Mouse (Mus musculus) forebrain, embryonic 14.5 days (tissue): ENCODE results near the gene Higd2a. TPM values are rescaled to one million over a fixed set of nuclear protein-coding genes. Genes with fewer than 3 reads are reported as not detected.
A peak's percentile ranks its signal among the peaks of the same experiment; 100 is the strongest.

Experiments
- ATAC-seq: fragments of 200-750 bp; cut with Nextera tagmentation; 2 replicates; pipeline ENCODE4 v1.8.0; 2017; ENCODE audit warnings: mild to moderate bottlenecking, moderate library complexity
- DNase-seq: peaks from one replicate; pipeline ENCODE4 v3.0.0-alpha.2; 2015; ENCODE audit warnings: low spot score
- H3K27ac ChIP-seq: fragments of 300-500 bp; sonication (generic); 2 replicates; pipeline ENCODE4 v1.5.1; 2014; ENCODE audit warnings: low read depth, mild to moderate bottlenecking, control low read depth, low read length, moderate library complexity
- H3K27me3 ChIP-seq: fragments of 300-500 bp; sonication (generic); replicated peaks from 2 replicates; pipeline ENCODE4 v1.6.1; 2014; ENCODE audit warnings: low read length, control low read depth, mixed read lengths; ENCODE audit not compliant: control insufficient read depth, insufficient read depth
- H3K36me3 ChIP-seq: fragments of 300-500 bp; sonication (generic); 2 replicates; pipeline ENCODE4 v1.6.1; 2014; ENCODE audit warnings: low read length, control low read depth; ENCODE audit not compliant: control insufficient read depth, insufficient read depth
- H3K4me1 ChIP-seq: fragments of 300-500 bp; sonication (generic); 2 replicates; pipeline ENCODE4 v1.6.1; 2014; ENCODE audit warnings: antibody characterized with exemption, low read length, control low read depth; ENCODE audit not compliant: control insufficient read depth, insufficient read depth
- H3K4me2 ChIP-seq: fragments of 300-500 bp; sonication (generic); 2 replicates; pipeline ENCODE4 v1.6.1; 2014; ENCODE audit warnings: mild to moderate bottlenecking, control low read depth, low read length
- H3K4me3 ChIP-seq: fragments of 300-500 bp; sonication (generic); 2 replicates; pipeline ENCODE4 v1.5.1; 2014; ENCODE audit warnings: low read depth, low read length, control low read depth
- H3K9ac ChIP-seq: fragments of 300-500 bp; sonication (generic); 2 replicates; pipeline ENCODE4 v1.6.1; 2014; ENCODE audit warnings: mild to moderate bottlenecking, low read length, control low read depth, moderate library complexity
- H3K9me3 ChIP-seq: fragments of 300-500 bp; sonication (generic); replicated peaks from 2 replicates; pipeline ENCODE4 v1.6.1; 2016; ENCODE audit warnings: low read length, control low read depth, mixed read lengths; ENCODE audit not compliant: control insufficient read depth
- WGBS: fragments of 180-500 bp; shearing (Covaris S2); extraction: QIAGEN DNeasy Blood & Tissue Kit; methylation state at CpG from one replicate; pipeline ENCODE4 v1.1.7; 2014; 5-methylcytosine and 5-hydroxymethylcytosine counted together
- polyA plus RNA-seq: library from polyadenylated mRNA; unstranded; fragments of >200 nt; fragmentation: Nextera tagmentation; extraction: Ambion mirVana; gene quantifications from 2 replicates; pipeline ENCODE4 v1.2.1, GENCODE M21; 2014

Gene Higd2a
- polyA plus RNA-seq, 1 experiment from 2014 or later: 245 TPM

DNA sequence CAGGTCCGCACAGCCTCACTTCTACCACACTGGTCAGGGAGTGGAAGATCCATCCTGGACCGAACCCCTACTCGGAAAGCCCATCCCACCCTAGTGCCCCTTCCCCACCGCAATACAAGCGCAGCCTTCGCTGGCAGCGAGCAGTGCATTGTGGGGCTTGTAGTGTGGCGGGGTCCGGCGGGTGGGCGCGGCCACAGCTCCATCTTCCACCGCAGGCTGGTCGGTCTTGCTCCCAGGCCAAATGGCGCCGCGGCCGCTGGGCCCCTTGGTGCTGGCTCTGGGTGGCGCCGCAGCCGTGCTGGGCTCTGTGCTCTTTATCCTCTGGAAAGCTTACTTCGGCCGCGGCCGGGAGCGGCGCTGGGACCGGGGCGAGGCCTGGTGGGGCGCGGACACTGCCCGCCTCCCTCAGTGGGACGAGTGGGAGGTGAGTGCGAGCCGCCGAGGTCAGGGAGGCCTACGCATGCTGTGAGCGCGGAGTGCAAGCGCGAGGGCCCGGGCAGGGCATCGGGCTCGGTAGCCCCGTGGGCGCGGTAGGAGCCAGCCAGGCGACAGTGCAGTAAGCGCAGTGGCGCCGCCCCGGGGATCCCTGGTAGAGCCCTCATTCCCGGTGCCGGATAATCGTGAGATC is 15.0 kb upstream of the Higd2a start, which contains the start of gene Arl10:
Gene Arl10 (plus strand): TSS at position 162 of the 628 bp plus-strand sequence.
- Histone ChIP-seq H3K9me3 (no peaks in the 10 kb centered on the region), H3K36me3 (peaks cover 21% of the 10 kb centered on the region), H3K27ac (peak within 1 kb of the TSS; percentile 62; the same call in 1 of the 2 replicates), H3K27me3 (no peaks in the 10 kb centered on the region), H3K9ac (peak within 1 kb of the TSS; percentile 93), H3K4me3 (peak within 1 kb of the TSS; percentile 98), H3K4me2 (peak within 1 kb of the TSS; percentile 90), H3K4me1 (peaks cover 13% of the 10 kb centered on the region)
- DNase-seq (peak; percentile 82), ATAC-seq (peak; percentile 96)
- under 1% methylated on average over 55 of the region's 55 CpGs for WGBS

GRCm38 (mm10) chr13:54575489-54575888 is 14.5 kb upstream of the Higd2a start:
- DNase-seq (no peak), ATAC-seq (peak; percentile 19; the same call in 1 of the 2 replicates)
- Histone ChIP-seq H3K4me1 (peaks cover 13% of the 10 kb centered on the region), H3K4me2 (peak overlapping the region; percentile 90), H3K9me3 (no peaks in the 10 kb centered on the region), H3K27ac (no peak overlapping the region), H3K27me3 (no peaks in the 10 kb centered on the region), H3K4me3 (peak overlapping the region; percentile 98), H3K9ac (peak overlapping the region; percentile 93), H3K36me3 (peaks cover 27% of the 10 kb centered on the region)
- 3% methylated on average over 19 of the region's 19 CpGs for WGBS

DNA sequence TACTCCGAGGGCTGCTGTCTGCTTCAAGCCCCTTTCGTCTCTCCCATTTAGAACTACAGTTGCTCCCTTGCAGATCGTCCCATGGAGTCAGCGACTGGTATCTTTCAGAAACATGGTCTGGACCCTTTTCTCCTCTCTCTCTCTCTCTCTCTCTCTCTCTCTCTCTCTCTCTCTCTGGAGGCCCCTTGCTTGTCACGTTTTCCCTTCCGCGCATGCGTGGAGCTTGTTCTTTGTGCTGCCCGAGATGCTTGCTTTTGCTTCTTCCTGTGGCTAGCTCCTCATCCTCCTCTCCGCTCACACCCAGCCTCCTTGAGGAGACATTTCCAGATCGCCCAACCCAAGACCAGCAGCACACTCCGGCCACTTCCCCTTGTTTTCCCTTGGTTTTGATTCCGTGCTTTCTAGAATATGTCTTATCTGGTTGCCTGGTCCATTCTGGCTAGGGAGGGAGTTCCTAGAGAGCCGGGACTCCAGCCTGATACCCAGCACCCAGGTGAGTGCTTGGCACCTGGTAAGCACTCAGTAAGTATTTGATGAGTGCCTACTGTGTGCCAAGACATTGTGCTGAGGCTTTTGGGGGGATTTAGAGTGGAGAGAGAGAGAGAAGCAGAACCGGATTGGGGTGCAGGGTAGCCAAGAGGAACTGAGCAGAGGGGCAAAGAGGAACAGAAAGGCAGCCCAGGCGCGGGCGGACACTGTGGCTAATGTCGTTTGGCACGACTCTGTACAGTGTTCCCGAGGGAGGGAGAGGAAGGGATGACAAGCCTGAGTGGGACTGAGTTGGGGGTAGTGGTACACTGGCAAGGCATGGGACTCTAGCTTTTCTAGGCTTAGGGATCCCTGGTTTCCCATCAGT is 12.1 kb upstream of the Higd2a start:
- Histone ChIP-seq H3K9me3 (no peaks in the 10 kb centered on the region), H3K27ac (no peak overlapping the region), H3K4me2 (no peak overlapping the region), H3K9ac (no peak overlapping the region), H3K4me1 (peaks cover 13% of the 10 kb centered on the region), H3K36me3 (peaks cover 50% of the 10 kb centered on the region), H3K27me3 (no peaks in the 10 kb centered on the region), H3K4me3 (no peak overlapping the region)
- 82% methylated on average over 21 of the region's 21 CpGs for WGBS
- no peak for ATAC-seq
- no peak for DNase-seq

- Histone ChIP-seq H3K4me1 (0 out of 2 replicates have a peak, but pooled peaks cover under 1% of the 10 kb centered on the region), H3K36me3 (peaks cover 85% of the 10 kb centered on the region), H3K4me3 (no peak overlapping the region), H3K9me3 (no peaks in the 10 kb centered on the region), H3K9ac (no peak overlapping the region), H3K27me3 (no peaks in the 10 kb centered on the region), H3K4me2 (no peak overlapping the region), H3K27ac (no peak overlapping the region)
- ATAC-seq: no peak
- DNase-seq: no peak
- WGBS: 81% methylated on average over 2 of the region's 2 CpGs
These were observed 8.6 kb upstream of the Higd2a start for GRCm38 (mm10) chr13:54581385-54581784.

GRCm38 (mm10) chr13:54582126-54582525 is 7.9 kb upstream of the Higd2a start:
- Histone ChIP-seq H3K4me1 (no peaks in the 10 kb centered on the region), H3K27me3 (no peaks in the 10 kb centered on the region), H3K4me3 (no peak overlapping the region), H3K4me2 (no peak overlapping the region), H3K36me3 (peaks cover 85% of the 10 kb centered on the region), H3K9ac (no peak overlapping the region), H3K27ac (peak overlapping the region; percentile 9; the same call in 1 of the 2 replicates), H3K9me3 (no peaks in the 10 kb centered on the region)
- 35% methylated on average over 10 of the region's 10 CpGs for WGBS
- ATAC-seq (no peak), DNase-seq (peak; percentile 43)

DNA sequence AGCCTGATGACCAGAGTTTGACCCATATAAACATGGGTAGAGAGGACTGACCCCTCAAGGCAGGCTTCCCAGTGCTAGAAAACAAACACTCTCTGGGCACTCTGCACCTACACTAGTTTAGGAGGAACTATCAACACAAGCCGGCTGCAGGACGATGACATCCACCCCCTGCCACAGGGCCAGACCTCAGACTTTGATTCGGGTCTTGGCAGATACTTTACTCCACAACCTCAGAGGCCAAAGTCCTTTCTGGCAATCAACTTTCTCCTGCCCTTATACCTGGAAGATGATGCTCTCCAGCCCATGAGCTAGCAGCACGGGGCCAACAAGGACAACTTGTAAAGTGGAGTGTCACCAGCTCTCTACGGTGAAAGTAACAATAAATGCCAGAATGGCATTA is 7.1 kb upstream of the Higd2a start:
- no peak overlapping the region for H3K9ac ChIP-seq
- no peak for ATAC-seq
- H3K36me3 ChIP-seq: peaks cover 91% of the 10 kb centered on the region
- H3K27me3 ChIP-seq: no peaks in the 10 kb centered on the region
- no peak for DNase-seq
- H3K4me2 ChIP-seq: no peak overlapping the region
- no peak overlapping the region for H3K4me3 ChIP-seq
- no peaks in the 10 kb centered on the region for H3K4me1 ChIP-seq
- no peak overlapping the region for H3K27ac ChIP-seq
- no peaks in the 10 kb centered on the region for H3K9me3 ChIP-seq
- WGBS: 94% methylated on average over 5 of the region's 5 CpGs

GRCm38 (mm10) chr13:54585831-54586230 is 4.2 kb upstream of the Higd2a start:
- ATAC-seq (no peak), DNase-seq (no peak)
- H3K4me1 ChIP-seq: peaks cover 3% of the 10 kb centered on the region; the same call in 1 of the 2 replicates
- 93% methylated on average over 11 of the region's 11 CpGs for WGBS
- no peak overlapping the region for H3K4me2 ChIP-seq
- no peak overlapping the region for H3K4me3 ChIP-seq
- H3K27ac ChIP-seq: no peak overlapping the region
- H3K36me3 ChIP-seq: peaks cover 68% of the 10 kb centered on the region
- H3K9me3 ChIP-seq: no peaks in the 10 kb centered on the region
- H3K27me3 ChIP-seq: no peaks in the 10 kb centered on the region
- H3K9ac ChIP-seq: no peak overlapping the region

- Histone ChIP-seq H3K4me1 (peaks cover 6% of the 10 kb centered on the region), H3K9ac (peak overlapping the region; percentile 64), H3K9me3 (no peaks in the 10 kb centered on the region), H3K27me3 (no peaks in the 10 kb centered on the region), H3K4me3 (peak overlapping the region; percentile 57), H3K4me2 (peak overlapping the region; percentile 52), H3K36me3 (peaks cover 31% of the 10 kb centered on the region), H3K27ac (no peak overlapping the region)
- peak; percentile 18; the same call in 1 of the 2 replicates for ATAC-seq
- DNase-seq: no peak
- WGBS: 2% methylated on average over 24 of the region's 24 CpGs
These were observed 502 bp upstream of the Higd2a start for GRCm38 (mm10) chr13:54589414-54589995.
